Mouse (Mus musculus) limb, embryonic 14.5 days (tissue): ENCODE measurements at regions not wholly inside any gene's neighbourhood (a gene's known extent, or its start where the extent isn't known, plus 50 kb on each side); places are given as distances from the start of the nearest gene placed in this dataset.

ENCODE experiments used
- ATAC-seq: fragments of 200-750 bp; cut with Nextera tagmentation; 2 replicates; pipeline ENCODE4 v1.8.0; 2017; ENCODE audit warnings: low read depth, moderate number of reproducible peaks, moderate TSS enrichment; ENCODE audit not compliant: low FRiP score
- DNase-seq: peaks from one replicate; pipeline ENCODE4 v3.0.0-alpha.2; 2015; ENCODE audit warnings: low spot score
- H3K27ac ChIP-seq: fragments of 300-500 bp; sonication (generic); replicated peaks from 2 replicates; pipeline ENCODE4 v1.5.1; 2014; ENCODE audit warnings: low read depth, mild to moderate bottlenecking, low read length, moderate library complexity, mixed read lengths
- H3K27me3 ChIP-seq: fragments of 300-500 bp; sonication (generic); 2 replicates; pipeline ENCODE4 v1.6.1; 2014; ENCODE audit warnings: low read length, mixed read lengths; ENCODE audit not compliant: control insufficient read depth, insufficient read depth
- H3K36me3 ChIP-seq: fragments of 300-500 bp; sonication (generic); 2 replicates; pipeline ENCODE4 v1.6.1; 2014; ENCODE audit warnings: mild to moderate bottlenecking, low read length, moderate library complexity, mixed read lengths; ENCODE audit not compliant: control insufficient read depth, insufficient read depth
- H3K4me1 ChIP-seq: fragments of 300-500 bp; sonication (generic); 2 replicates; pipeline ENCODE4 v1.6.1; 2014; ENCODE audit warnings: antibody characterized with exemption, low read length, mixed read lengths; ENCODE audit not compliant: control insufficient read depth, insufficient read depth
- H3K4me2 ChIP-seq: fragments of 300-500 bp; sonication (generic); replicated peaks from 2 replicates; pipeline ENCODE4 v1.6.1; 2014; ENCODE audit warnings: low read depth, mild to moderate bottlenecking, low read length, moderate library complexity; ENCODE audit not compliant: severe bottlenecking
- H3K4me3 ChIP-seq: fragments of 300-500 bp; sonication (generic); replicated peaks from 2 replicates; pipeline ENCODE4 v1.5.1; 2014; ENCODE audit warnings: low read length
- H3K9ac ChIP-seq: fragments of 300-500 bp; sonication (generic); 2 replicates; pipeline ENCODE4 v1.6.1; 2014; ENCODE audit warnings: mild to moderate bottlenecking, low read depth, low read length, moderate library complexity; ENCODE audit not compliant: severe bottlenecking
- H3K9me3 ChIP-seq: fragments of 300-500 bp; sonication (generic); 2 replicates; pipeline ENCODE4 v1.6.1; 2016; ENCODE audit warnings: low read length; ENCODE audit not compliant: control insufficient read depth
- POLR2A ChIP-seq: fragments of 200-500 bp; IDR thresholded peaks from 2 replicates; pipeline ENCODE4 v1.8.0; 2012; ENCODE audit warnings: inconsistent platforms, mild to moderate bottlenecking, moderate library complexity, borderline replicate concordance; ENCODE audit not compliant: insufficient read depth, insufficient read length; ENCODE audit errors: extremely low read depth
- WGBS: fragments of 180-500 bp; shearing (Covaris S2); extraction: QIAGEN DNeasy Blood & Tissue Kit; methylation state at CpG from one replicate; pipeline ENCODE4 v1.1.7; 2014; 5-methylcytosine and 5-hydroxymethylcytosine counted together

GRCm38 (mm10) chr17:44378391-44378790 is 190.0 kb downstream of the Clic5 start:
- H3K4me1 ChIP-seq = 0 out of 2 replicates have a peak, but pooled peaks cover 2% of the 10 kb centered on the region
- DNase-seq (no peak), ATAC-seq (no peak)
- no peaks in the 10 kb centered on the region for H3K9me3 ChIP-seq
- H3K9ac ChIP-seq = no peak overlapping the region
- TF ChIP-seq POLR2A = no peak
- H3K27ac ChIP-seq = no peak overlapping the region
- no peak overlapping the region for H3K4me3 ChIP-seq
- H3K4me2 ChIP-seq = no peak overlapping the region
- H3K36me3 ChIP-seq = no peaks in the 10 kb centered on the region
- 56% methylated on average over 7 of the region's 7 CpGs for WGBS
- H3K27me3 ChIP-seq = no peaks in the 10 kb centered on the region

- Histone ChIP-seq H3K9me3 (no peaks in the 10 kb centered on the region), H3K4me3 (no peak overlapping the region), H3K36me3 (no peaks in the 10 kb centered on the region), H3K4me2 (no peak overlapping the region), H3K9ac (no peak overlapping the region), H3K27ac (no peak overlapping the region), H3K27me3 (no peaks in the 10 kb centered on the region), H3K4me1 (no peaks in the 10 kb centered on the region)
- DNase-seq (no peak), ATAC-seq (no peak)
- WGBS = 90% methylated on average over 2 of the region's 2 CpGs
- TF ChIP-seq POLR2A = no peak
These were observed 200.5 kb downstream of the Clic5 start for GRCm38 (mm10) chr17:44388916-44389315.

- WGBS = 38% methylated on average over 5 of the region's 5 CpGs
- TF ChIP-seq POLR2A = no peak
These were observed 209.4 kb downstream of the Clic5 start for GRCm38 (mm10) chr17:44397829-44398228.

GRCm38 (mm10) chr17:44398231-44398630 is 209.8 kb downstream of the Clic5 start:
- Histone ChIP-seq H3K4me1 (no peaks in the 10 kb centered on the region; the same call in 1 of the 2 replicates), H3K27me3 (no peaks in the 10 kb centered on the region), H3K36me3 (no peaks in the 10 kb centered on the region), H3K4me2 (no peak overlapping the region), H3K27ac (no peak overlapping the region), H3K9ac (no peak overlapping the region), H3K9me3 (no peaks in the 10 kb centered on the region), H3K4me3 (no peak overlapping the region)
- DNase-seq (no peak), ATAC-seq (no peak)
- whole genome bisulfite sequencing = 46% methylated on average over 5 of the region's 5 CpGs
- TF ChIP-seq POLR2A = no peak

More at GRCm38 (mm10) chr17:44397829-44398228, 209.4 kb downstream of the Clic5 start:
- Histone ChIP-seq H3K27ac (0 out of 2 replicates have a peak overlapping the region, but pooled peaks have one; percentile 10), H3K9ac (no peak overlapping the region), H3K36me3 (no peaks in the 10 kb centered on the region), H3K4me1 (no peaks in the 10 kb centered on the region; the same call in 1 of the 2 replicates), H3K4me2 (no peak overlapping the region), H3K4me3 (no peak overlapping the region), H3K9me3 (no peaks in the 10 kb centered on the region), H3K27me3 (no peaks in the 10 kb centered on the region)
- no peak for ATAC-seq
- no peak for DNase-seq

- H3K36me3 ChIP-seq = no peaks in the 10 kb centered on the region
- DNase-seq (no peak), ATAC-seq (no peak)
- H3K27me3 ChIP-seq = no peaks in the 10 kb centered on the region
- H3K9ac ChIP-seq = no peak overlapping the region
- peaks cover 15% of the 10 kb centered on the region; the same call in 1 of the 2 replicates for H3K4me1 ChIP-seq
- WGBS = 28% methylated on average over 6 of the region's 6 CpGs
- no peak overlapping the region for H3K4me2 ChIP-seq
- no peak overlapping the region for H3K27ac ChIP-seq
- H3K4me3 ChIP-seq = no peak overlapping the region
- TF ChIP-seq POLR2A = no peak
- no peaks in the 10 kb centered on the region for H3K9me3 ChIP-seq
These were observed 216.5 kb downstream of the Clic5 start for GRCm38 (mm10) chr17:44404923-44405322.

- peaks cover 11% of the 10 kb centered on the region for H3K4me1 ChIP-seq
- H3K9me3 ChIP-seq = peaks cover 7% of the 10 kb centered on the region; the same call in 1 of the 2 replicates
- H3K36me3 ChIP-seq = no peaks in the 10 kb centered on the region
- DNase-seq = no peak
- TF ChIP-seq POLR2A = no peak
- H3K4me3 ChIP-seq = no peak overlapping the region
- WGBS = 59% methylated on average over 2 of the region's 2 CpGs
- H3K27ac ChIP-seq = no peak overlapping the region
- ATAC-seq = no peak
- H3K4me2 ChIP-seq = no peak overlapping the region
- H3K27me3 ChIP-seq = no peaks in the 10 kb centered on the region
- H3K9ac ChIP-seq = no peak overlapping the region
These were observed 222.6 kb downstream of the Clic5 start for GRCm38 (mm10) chr17:44410961-44411360.
